Mouse (Mus musculus): ENCODE results near the gene Stac. TPM values are rescaled to one million over a fixed set of nuclear protein-coding genes. Genes with fewer than 3 reads are reported as not detected.

The Stac gene
- polyA plus RNA-seq, 1 experiment from 2014 or later: 1.2 TPM

DNA sequence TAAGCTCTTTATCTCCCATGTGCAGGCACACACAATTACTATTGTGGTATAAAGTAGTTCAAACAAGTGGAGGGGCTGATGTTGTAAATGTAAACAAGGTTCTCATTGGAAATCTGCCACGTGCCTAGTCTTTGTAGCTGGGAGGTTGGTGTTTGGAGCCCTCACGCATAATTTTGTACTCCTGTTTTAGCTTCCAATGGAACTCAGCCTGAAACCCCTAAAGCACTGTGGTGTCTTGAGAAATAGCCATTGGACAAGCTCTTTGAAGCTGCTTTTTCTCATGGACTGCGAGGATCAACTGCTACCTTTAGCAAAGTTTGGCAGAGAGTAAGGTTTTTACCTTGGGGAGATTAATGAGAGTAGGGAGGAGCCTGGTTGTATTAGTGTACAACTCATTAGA lies 24.3 kb upstream of the Stac start:
- ATAC-seq (ENCODE audit: insufficient number of reproducible peaks, low FRiP score, low TSS enrichment, low read depth): no peak
- Histone ChIP-seq H3K4me3 (ENCODE audit: low read depth, low read length) (no peak overlapping the region), H3K27me3 (ENCODE audit: control insufficient read depth, insufficient read depth, low read length) (no peaks in the 10 kb centered on the region), H3K27ac (replicated peaks; ENCODE audit: low read depth, low read length) (no peak overlapping the region), H3K4me1 (ENCODE audit: control insufficient read depth, insufficient read depth, low read length) (no peaks in the 10 kb centered on the region), H3K36me3 (ENCODE audit: control insufficient read depth, insufficient read depth, low read length) (no peaks in the 10 kb centered on the region), H3K9ac (ENCODE audit: low read length) (no peak overlapping the region), H3K9me3 (ENCODE audit: control insufficient read depth, low read length) (no peaks in the 10 kb centered on the region), H3K4me2 (ENCODE audit: low read depth, severe bottlenecking) (no peak overlapping the region)
- WGBS: 70% methylated on average over 3 of the region's 3 CpGs
- peak; percentile 4 for DNase-seq (ENCODE audit: low spot score)

GRCm38 (mm10) chr9:111700101-111700500 lies 10.0 kb upstream of the Stac start:
- Histone ChIP-seq H3K9me3 (ENCODE audit: control insufficient read depth, low read length) (no peaks in the 10 kb centered on the region), H3K27me3 (ENCODE audit: control insufficient read depth, insufficient read depth, low read length) (no peaks in the 10 kb centered on the region), H3K36me3 (ENCODE audit: control insufficient read depth, insufficient read depth, low read length) (no peaks in the 10 kb centered on the region), H3K9ac (ENCODE audit: low read length) (no peak overlapping the region), H3K4me1 (ENCODE audit: control insufficient read depth, insufficient read depth, low read length) (no peaks in the 10 kb centered on the region), H3K4me2 (ENCODE audit: low read depth, severe bottlenecking) (no peak overlapping the region), H3K4me3 (ENCODE audit: low read depth, low read length) (no peak overlapping the region), H3K27ac (replicated peaks; ENCODE audit: low read depth, low read length) (no peak overlapping the region)
- 57% methylated on average over 2 of the region's 2 CpGs for WGBS
- no peak for ATAC-seq (ENCODE audit: insufficient number of reproducible peaks, low FRiP score, low TSS enrichment, low read depth)
- no peak for DNase-seq (ENCODE audit: low spot score)

DNA sequence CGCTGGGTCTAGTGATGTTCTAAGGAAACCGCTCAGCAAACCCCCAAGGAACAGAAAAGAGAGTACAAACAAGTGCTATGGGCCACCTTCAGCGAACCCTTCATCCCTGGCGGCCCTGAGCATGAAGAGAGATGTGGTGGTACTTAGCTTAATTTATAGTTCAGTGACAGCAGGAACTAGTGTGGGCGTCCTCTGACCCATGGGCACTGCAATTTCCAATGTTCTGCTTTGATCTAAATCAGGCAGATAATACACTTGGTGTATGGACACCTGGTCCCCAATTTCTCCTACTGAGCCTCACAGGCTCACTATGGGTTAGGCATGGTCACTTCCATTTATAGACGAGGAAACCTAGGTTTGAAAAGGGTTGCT lies 322 bp upstream of the Stac start:
- H3K4me3 ChIP-seq (ENCODE audit: low read depth, low read length): peak overlapping the region; percentile 43
- H3K4me2 ChIP-seq (ENCODE audit: low read depth, severe bottlenecking): peak overlapping the region; percentile 97
- DNase-seq (ENCODE audit: low spot score) (no peak), ATAC-seq (ENCODE audit: insufficient number of reproducible peaks, low FRiP score, low TSS enrichment, low read depth) (no peak)
- peaks cover 5% of the 10 kb centered on the region; the same call in 1 of the 2 replicates for H3K27me3 ChIP-seq (ENCODE audit: control insufficient read depth, insufficient read depth, low read length)
- no peaks in the 10 kb centered on the region for H3K36me3 ChIP-seq (ENCODE audit: control insufficient read depth, insufficient read depth, low read length)
- no peaks in the 10 kb centered on the region for H3K9me3 ChIP-seq (ENCODE audit: control insufficient read depth, low read length)
- H3K9ac ChIP-seq (ENCODE audit: low read length): peak overlapping the region; percentile 55
- WGBS: 2% methylated on average over 6 of the region's 6 CpGs
- H3K4me1 ChIP-seq (ENCODE audit: control insufficient read depth, insufficient read depth, low read length): no peaks in the 10 kb centered on the region
- no peak overlapping the region for H3K27ac ChIP-seq (replicated peaks; ENCODE audit: low read depth, low read length)

DNA sequence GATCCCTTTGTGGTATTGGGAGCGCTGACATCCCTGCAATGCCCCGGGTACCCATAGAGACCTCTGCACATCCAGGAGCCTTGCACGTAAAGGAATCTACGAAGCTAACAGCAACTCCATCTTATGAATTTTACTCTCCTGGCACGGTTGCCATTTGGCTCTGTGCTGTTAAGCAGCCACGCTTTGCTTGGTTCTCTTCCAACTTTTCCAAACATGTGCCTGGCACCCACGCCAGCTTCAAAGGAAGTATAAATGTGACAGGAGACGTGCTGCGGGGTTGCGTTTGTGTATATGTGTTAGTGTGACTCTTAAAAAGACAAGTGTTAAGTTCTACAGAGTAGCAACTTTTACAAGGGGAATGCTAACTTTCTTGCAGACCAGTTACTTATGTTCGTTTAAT lies 1.0 kb downstream of the Stac start:
- DNase-seq (ENCODE audit: low spot score) (no peak), ATAC-seq (ENCODE audit: insufficient number of reproducible peaks, low FRiP score, low TSS enrichment, low read depth) (no peak)
- Histone ChIP-seq H3K9ac (ENCODE audit: low read length) (no peak overlapping the region), H3K9me3 (ENCODE audit: control insufficient read depth, low read length) (no peaks in the 10 kb centered on the region), H3K27ac (replicated peaks; ENCODE audit: low read depth, low read length) (no peak overlapping the region), H3K4me2 (ENCODE audit: low read depth, severe bottlenecking) (no peak overlapping the region), H3K27me3 (ENCODE audit: control insufficient read depth, insufficient read depth, low read length) (peaks cover 5% of the 10 kb centered on the region; the same call in 1 of the 2 replicates), H3K36me3 (ENCODE audit: control insufficient read depth, insufficient read depth, low read length) (no peaks in the 10 kb centered on the region), H3K4me3 (ENCODE audit: low read depth, low read length) (no peak overlapping the region), H3K4me1 (ENCODE audit: control insufficient read depth, insufficient read depth, low read length) (no peaks in the 10 kb centered on the region)
- 86% methylated on average over 11 of the region's 11 CpGs for WGBS

- WGBS: 87% methylated on average over 2 of the region's 2 CpGs
- peaks cover 5% of the 10 kb centered on the region; the same call in 1 of the 2 replicates for H3K27me3 ChIP-seq (ENCODE audit: control insufficient read depth, insufficient read depth, low read length)
- H3K36me3 ChIP-seq (ENCODE audit: control insufficient read depth, insufficient read depth, low read length): no peaks in the 10 kb centered on the region
- ATAC-seq (ENCODE audit: insufficient number of reproducible peaks, low FRiP score, low TSS enrichment, low read depth) (no peak), DNase-seq (ENCODE audit: low spot score) (no peak)
- no peak overlapping the region for H3K4me2 ChIP-seq (ENCODE audit: low read depth, severe bottlenecking)
- no peak overlapping the region for H3K27ac ChIP-seq (replicated peaks; ENCODE audit: low read depth, low read length)
- H3K9me3 ChIP-seq (ENCODE audit: control insufficient read depth, low read length): no peaks in the 10 kb centered on the region
- H3K9ac ChIP-seq (ENCODE audit: low read length): no peak overlapping the region
- no peak overlapping the region for H3K4me3 ChIP-seq (ENCODE audit: low read depth, low read length)
- H3K4me1 ChIP-seq (ENCODE audit: control insufficient read depth, insufficient read depth, low read length): no peaks in the 10 kb centered on the region
Measured at GRCm38 (mm10) chr9:111684170-111684569, 6.0 kb downstream of the Stac start.

DNA sequence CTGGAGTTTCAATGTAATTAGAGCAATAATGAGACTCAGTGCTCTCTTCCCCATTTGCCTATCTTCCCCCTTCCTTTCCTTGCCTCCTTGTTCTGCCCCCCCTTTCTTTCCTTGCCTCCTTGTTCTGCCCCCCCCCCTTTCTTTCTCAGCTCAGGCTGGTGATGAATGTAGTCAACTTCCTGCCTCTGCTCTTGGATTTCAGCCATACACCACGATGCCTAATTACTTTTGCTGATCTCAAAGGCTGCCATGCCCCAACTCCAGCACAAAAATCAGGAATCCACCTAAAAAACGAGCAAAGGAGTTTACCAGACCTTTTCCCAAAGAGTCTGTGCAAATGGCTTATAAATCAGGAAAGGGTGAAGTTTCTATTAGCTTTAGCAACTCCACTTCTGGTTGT lies 10.6 kb downstream of the Stac start:
- Histone ChIP-seq H3K4me1 (ENCODE audit: control insufficient read depth, insufficient read depth, low read length) (no peaks in the 10 kb centered on the region), H3K27ac (replicated peaks; ENCODE audit: low read depth, low read length) (no peak overlapping the region), H3K4me3 (ENCODE audit: low read depth, low read length) (no peak overlapping the region), H3K9ac (ENCODE audit: low read length) (no peak overlapping the region), H3K36me3 (ENCODE audit: control insufficient read depth, insufficient read depth, low read length) (no peaks in the 10 kb centered on the region), H3K27me3 (ENCODE audit: control insufficient read depth, insufficient read depth, low read length) (no peaks in the 10 kb centered on the region), H3K4me2 (ENCODE audit: low read depth, severe bottlenecking) (no peak overlapping the region), H3K9me3 (ENCODE audit: control insufficient read depth, low read length) (no peaks in the 10 kb centered on the region)
- no peak for ATAC-seq (ENCODE audit: insufficient number of reproducible peaks, low FRiP score, low TSS enrichment, low read depth)
- 27% methylated on average over 2 of the region's 2 CpGs for WGBS
- no peak for DNase-seq (ENCODE audit: low spot score)

DNA sequence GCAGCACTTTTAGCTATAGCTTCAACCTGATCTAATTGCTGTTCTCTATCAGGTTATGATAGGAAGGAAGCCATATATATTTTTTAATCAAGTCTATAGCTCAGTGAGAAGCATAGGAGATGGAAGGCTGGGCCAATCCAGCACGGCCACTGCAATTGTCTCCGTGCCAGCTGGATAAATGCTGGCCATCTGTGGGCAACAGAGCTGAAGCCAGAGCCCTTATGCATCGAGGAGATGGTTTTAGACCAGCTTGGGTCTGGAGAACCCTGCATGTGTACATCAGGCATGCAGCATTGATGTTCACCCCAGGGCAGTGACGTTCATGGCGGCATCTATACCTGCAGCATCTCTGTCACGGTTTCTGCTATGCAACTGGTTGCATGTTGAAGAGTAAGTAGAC lies 20.3 kb downstream of the Stac start:
- Histone ChIP-seq H3K27me3 (ENCODE audit: control insufficient read depth, insufficient read depth, low read length) (no peaks in the 10 kb centered on the region), H3K9me3 (ENCODE audit: control insufficient read depth, low read length) (no peaks in the 10 kb centered on the region), H3K36me3 (ENCODE audit: control insufficient read depth, insufficient read depth, low read length) (no peaks in the 10 kb centered on the region), H3K9ac (ENCODE audit: low read length) (no peak overlapping the region), H3K27ac (replicated peaks; ENCODE audit: low read depth, low read length) (no peak overlapping the region), H3K4me1 (ENCODE audit: control insufficient read depth, insufficient read depth, low read length) (no peaks in the 10 kb centered on the region), H3K4me3 (ENCODE audit: low read depth, low read length) (no peak overlapping the region), H3K4me2 (ENCODE audit: low read depth, severe bottlenecking) (no peak overlapping the region)
- DNase-seq (ENCODE audit: low spot score) (no peak), ATAC-seq (ENCODE audit: insufficient number of reproducible peaks, low FRiP score, low TSS enrichment, low read depth) (no peak)
- WGBS: 87% methylated on average over 6 of the region's 6 CpGs

GRCm38 (mm10) chr9:111655066-111655465 lies 35.1 kb downstream of the Stac start:
- no peak overlapping the region for H3K27ac ChIP-seq (replicated peaks; ENCODE audit: low read depth, low read length)
- 78% methylated on average over 4 of the region's 4 CpGs for WGBS
- DNase-seq (ENCODE audit: low spot score) (no peak), ATAC-seq (ENCODE audit: insufficient number of reproducible peaks, low FRiP score, low TSS enrichment, low read depth) (no peak)
- no peaks in the 10 kb centered on the region for H3K4me1 ChIP-seq (ENCODE audit: control insufficient read depth, insufficient read depth, low read length)
- no peak overlapping the region for H3K4me2 ChIP-seq (ENCODE audit: low read depth, severe bottlenecking)
- no peak overlapping the region for H3K4me3 ChIP-seq (ENCODE audit: low read depth, low read length)
- no peaks in the 10 kb centered on the region for H3K9me3 ChIP-seq (ENCODE audit: control insufficient read depth, low read length)
- H3K27me3 ChIP-seq (ENCODE audit: control insufficient read depth, insufficient read depth, low read length): no peaks in the 10 kb centered on the region
- no peak overlapping the region for H3K9ac ChIP-seq (ENCODE audit: low read length)
- no peaks in the 10 kb centered on the region for H3K36me3 ChIP-seq (ENCODE audit: control insufficient read depth, insufficient read depth, low read length)

- Histone ChIP-seq H3K4me1 (ENCODE audit: control insufficient read depth, insufficient read depth, low read length) (no peaks in the 10 kb centered on the region), H3K27ac (replicated peaks; ENCODE audit: low read depth, low read length) (no peak overlapping the region), H3K27me3 (ENCODE audit: control insufficient read depth, insufficient read depth, low read length) (no peaks in the 10 kb centered on the region), H3K4me3 (ENCODE audit: low read depth, low read length) (no peak overlapping the region), H3K4me2 (ENCODE audit: low read depth, severe bottlenecking) (no peak overlapping the region), H3K9me3 (ENCODE audit: control insufficient read depth, low read length) (no peaks in the 10 kb centered on the region), H3K9ac (ENCODE audit: low read length) (no peak overlapping the region), H3K36me3 (ENCODE audit: control insufficient read depth, insufficient read depth, low read length) (no peaks in the 10 kb centered on the region)
- DNase-seq (ENCODE audit: low spot score): no peak
- no peak for ATAC-seq (ENCODE audit: insufficient number of reproducible peaks, low FRiP score, low TSS enrichment, low read depth)
- WGBS: 80% methylated on average over 4 of the region's 4 CpGs
Measured at GRCm38 (mm10) chr9:111644228-111644627, 45.9 kb downstream of the Stac start.
